ENCODE assay signal across 9 mouse cellular contexts in the genomic region with DNA sequence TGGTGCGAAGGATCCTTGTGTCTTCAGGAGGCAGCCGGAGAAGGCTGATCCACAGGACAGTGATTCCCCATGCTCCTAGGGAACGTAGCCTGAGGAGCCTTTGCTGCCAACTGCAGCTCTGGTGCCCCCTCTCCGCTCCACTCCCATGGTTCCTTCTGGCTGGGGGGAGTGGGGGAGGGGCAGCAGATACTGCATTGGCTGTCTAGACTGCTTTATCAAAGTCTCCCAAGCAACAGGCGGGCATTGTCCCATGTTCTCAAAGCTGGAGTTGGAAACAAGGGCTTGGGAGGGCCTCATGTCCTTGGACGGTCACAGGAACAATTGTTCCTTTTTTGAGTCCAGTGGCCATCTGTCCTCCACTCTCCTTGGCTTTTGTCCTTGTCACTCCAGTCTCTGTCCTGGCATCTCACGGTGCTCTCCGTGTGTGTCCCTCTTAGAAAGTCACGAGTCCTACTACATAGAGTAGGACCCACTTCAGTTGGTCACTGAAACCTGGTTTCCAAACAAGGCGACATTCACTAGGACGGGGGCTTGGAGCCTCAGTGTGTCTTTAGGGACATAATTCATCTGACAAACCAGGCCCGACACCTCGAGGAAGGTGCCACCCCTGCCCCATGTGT. TPM values are rescaled to one million over a fixed set of nuclear protein-coding genes. Genes with fewer than 3 reads are reported as not detected.
DNase-seq lines count a peak whose midpoint lies in the region; ATAC-seq and TF ChIP-seq lines count a peak whose summit lies in the region.
"Had no signal": no experiment of that assay in that cellular context is flagged by ENCODE, and none has a peak within 500 bp of the region (broad histone marks: within the 10 kb centered on the region; RNA-seq: fewer than 3 reads in every experiment).

No protein-coding gene starts in this region.

- peak overlapping the region; percentile 30; the same call in 1 of the 2 replicates for H3K27ac ChIP-seq in midbrain, embryonic 12.5 days (replicated peaks)
- no peak overlapping the region for H3K27ac ChIP-seq in midbrain, embryonic 13.5 days
- H3K27ac ChIP-seq in heart, embryonic 11.5 days (ENCODE audit: low read depth, low read length), result peak overlapping the region; percentile 95
- no peak overlapping the region for H3K27ac ChIP-seq in hindbrain, embryonic 14.5 days
- no peak overlapping the region for H3K27ac ChIP-seq in stomach, postnatal 0 days (replicated peaks)

- no peak overlapping the region for H3K9ac ChIP-seq in midbrain, embryonic 12.5 days (replicated peaks)
- no peak overlapping the region for H3K9ac ChIP-seq in midbrain, embryonic 13.5 days (replicated peaks)
- peak overlapping the region; percentile 18; the same call in 1 of the 2 replicates for H3K9ac ChIP-seq in heart, embryonic 11.5 days (ENCODE audit: low read depth, low read length)
- no peak overlapping the region for H3K9ac ChIP-seq in hindbrain, embryonic 14.5 days
- H3K9ac ChIP-seq in stomach, postnatal 0 days (ENCODE audit: low read length), result no peak overlapping the region

- H3K27me3 ChIP-seq in midbrain, embryonic 12.5 days, result no peaks in the 10 kb centered on the region
- H3K27me3 ChIP-seq in midbrain, embryonic 13.5 days, result no peaks in the 10 kb centered on the region
- no peaks in the 10 kb centered on the region for H3K27me3 ChIP-seq in heart, embryonic 11.5 days (ENCODE audit: control insufficient read depth, insufficient read depth, low read length)
- no peaks in the 10 kb centered on the region for H3K27me3 ChIP-seq in hindbrain, embryonic 14.5 days (ENCODE audit: control insufficient read depth, insufficient read depth, low read length)
- H3K27me3 ChIP-seq in stomach, postnatal 0 days (ENCODE audit: control insufficient read depth, insufficient read depth, low read length), result no peaks in the 10 kb centered on the region

- peak; percentile 38; the same call in 1 of the 2 replicates for ATAC-seq in midbrain, embryonic 12.5 days (ENCODE audit: low FRiP score, low read depth)
- ATAC-seq in midbrain, embryonic 13.5 days, result no peak
- ATAC-seq in heart, embryonic 11.5 days (replicated peaks; ENCODE audit: insufficient number of reproducible peaks, low FRiP score, low TSS enrichment), result peak; percentile 62
- ATAC-seq in hindbrain, embryonic 14.5 days (ENCODE audit: low FRiP score), result peak; percentile 51; the same call in 1 of the 2 replicates
- ATAC-seq in stomach, postnatal 0 days (ENCODE audit: low FRiP score, low TSS enrichment), result peak; percentile 64
- no peak for ATAC-seq in cerebellum, adult (ENCODE audit: insufficient number of reproducible peaks, low FRiP score, low TSS enrichment)
- ATAC-seq in erythroblast, adult 5-6 weeks (replicated peaks; ENCODE audit: low FRiP score, poor library complexity, severe bottlenecking), result no peak

- TF ChIP-seq EP300 in stomach, postnatal 0 days (optimal IDR thresholded peaks at IDR 0.05), result no peak

- WGBS in midbrain, embryonic 12.5 days, result 60% methylated on average over 13 of the region's 13 CpGs
- 55% methylated on average over 13 of the region's 13 CpGs for WGBS in midbrain, embryonic 13.5 days
- WGBS in heart, embryonic 11.5 days (ENCODE audit: insufficient replicate concordance), result 50% methylated on average over 13 of the region's 13 CpGs
- 35% methylated on average over 13 of the region's 13 CpGs for WGBS in hindbrain, embryonic 14.5 days
- WGBS in stomach, postnatal 0 days, result 70% methylated on average over 13 of the region's 13 CpGs

- DNase-seq in hindbrain, embryonic 14.5 days (ENCODE audit: low spot score), result peak; percentile 33
- peak; percentile 56 for DNase-seq in stomach, postnatal 0 days (ENCODE audit: low spot score)

- peaks cover 9% of the 10 kb centered on the region; the same call in 1 of the 2 replicates for H3K4me1 ChIP-seq in midbrain, embryonic 12.5 days
- peaks cover 8% of the 10 kb centered on the region for H3K4me1 ChIP-seq in midbrain, embryonic 13.5 days (replicated peaks)
- H3K4me1 ChIP-seq in heart, embryonic 11.5 days (ENCODE audit: control insufficient read depth, insufficient read depth, low read length), result peaks cover 22% of the 10 kb centered on the region
- H3K4me1 ChIP-seq in hindbrain, embryonic 14.5 days (replicated peaks; ENCODE audit: control insufficient read depth, insufficient read depth, low read length), result no peaks in the 10 kb centered on the region
- no peaks in the 10 kb centered on the region for H3K4me1 ChIP-seq in stomach, postnatal 0 days (replicated peaks; ENCODE audit: control insufficient read depth, insufficient read depth)

- no peak for TF ChIP-seq CTCF in stomach, postnatal 0 days (IDR thresholded peaks at IDR 0.05; ENCODE audit: low read depth)

- H3K4me3 ChIP-seq in midbrain, embryonic 12.5 days, result no peak overlapping the region
- no peak overlapping the region for H3K4me3 ChIP-seq in midbrain, embryonic 13.5 days (replicated peaks)
- H3K4me3 ChIP-seq in heart, embryonic 11.5 days (ENCODE audit: low read depth, low read length), result no peak overlapping the region
- H3K4me3 ChIP-seq in hindbrain, embryonic 14.5 days (replicated peaks; ENCODE audit: low read length), result no peak overlapping the region
- H3K4me3 ChIP-seq in stomach, postnatal 0 days (ENCODE audit: low read depth, low read length), result no peak overlapping the region

- H3K9me3 ChIP-seq in midbrain, embryonic 12.5 days, result no peaks in the 10 kb centered on the region
- no peaks in the 10 kb centered on the region for H3K9me3 ChIP-seq in midbrain, embryonic 13.5 days
- H3K9me3 ChIP-seq in heart, embryonic 11.5 days (replicated peaks; ENCODE audit: control insufficient read depth, low read length), result no peaks in the 10 kb centered on the region
- H3K9me3 ChIP-seq in hindbrain, embryonic 14.5 days (ENCODE audit: control insufficient read depth, low read length), result no peaks in the 10 kb centered on the region
- no peaks in the 10 kb centered on the region for H3K9me3 ChIP-seq in stomach, postnatal 0 days (ENCODE audit: control insufficient read depth, low read length)

- no peaks in the 10 kb centered on the region for H3K36me3 ChIP-seq in midbrain, embryonic 12.5 days
- no peaks in the 10 kb centered on the region for H3K36me3 ChIP-seq in midbrain, embryonic 13.5 days
- no peaks in the 10 kb centered on the region for H3K36me3 ChIP-seq in heart, embryonic 11.5 days (ENCODE audit: control insufficient read depth, insufficient read depth, low read length)
- no peaks in the 10 kb centered on the region for H3K36me3 ChIP-seq in hindbrain, embryonic 14.5 days (replicated peaks; ENCODE audit: control insufficient read depth, insufficient read depth)
- H3K36me3 ChIP-seq in stomach, postnatal 0 days (ENCODE audit: control insufficient read depth, insufficient read depth, low read length), result no peaks in the 10 kb centered on the region

- no peak overlapping the region for H3K4me2 ChIP-seq in midbrain, embryonic 12.5 days (replicated peaks)
- no peak overlapping the region for H3K4me2 ChIP-seq in midbrain, embryonic 13.5 days (replicated peaks)
- peak overlapping the region; percentile 7; the same call in 1 of the 2 replicates for H3K4me2 ChIP-seq in heart, embryonic 11.5 days
- H3K4me2 ChIP-seq in hindbrain, embryonic 14.5 days (replicated peaks), result no peak overlapping the region
- no peak overlapping the region for H3K4me2 ChIP-seq in stomach, postnatal 0 days (replicated peaks; ENCODE audit: low read depth)

RNA-seq across cellular contexts. Expression of a gene that starts 12.9 kb away (rescaled TPM):
- polyA plus RNA-seq in midbrain, embryonic 12.5 days (2016; fragmentation: Nextera tagmentation; extraction: Ambion mirVana), result not detected in 2 replicates
- polyA plus RNA-seq in midbrain, embryonic 13.5 days (2015; fragmentation: Nextera tagmentation; extraction: Ambion mirVana), result 0.12 TPM in 1 of 2 replicates, not detected in the other
- 64.5 TPM in 2 replicates for polyA plus RNA-seq in heart, embryonic 11.5 days (2014; fragmentation: Nextera tagmentation; extraction: Ambion mirVana)
- 0.23 TPM in 1 of 2 replicates, not detected in the other for polyA plus RNA-seq in hindbrain, embryonic 14.5 days (2014; fragmentation: Nextera tagmentation; extraction: Ambion mirVana)
- 20.3 and 20.8 TPM in 2 replicates for polyA plus RNA-seq in stomach, postnatal 0 days (2015; fragmentation: Nextera tagmentation; extraction: Ambion mirVana)
- not detected in 2 replicates for total RNA-seq in erythroblast, adult 5-6 weeks (2015; ENCODE audit: low replicate concordance)
- total RNA-seq in erythroblast, adult 5-6 weeks (2017; ENCODE audit: low replicate concordance), result 0.26 TPM in 1 of 2 replicates, not detected in the other
- polyA plus RNA-seq: cortical plate, adult 2 months had no signal

RNA-seq across cellular contexts. Expression of a gene that starts 25.2 kb away (rescaled TPM):
- not detected in 2 replicates for polyA plus RNA-seq in midbrain, embryonic 12.5 days (2016; fragmentation: Nextera tagmentation; extraction: Ambion mirVana)
- not detected in 2 replicates for polyA plus RNA-seq in midbrain, embryonic 13.5 days (2015; fragmentation: Nextera tagmentation; extraction: Ambion mirVana)
- polyA plus RNA-seq in heart, embryonic 11.5 days (2014; fragmentation: Nextera tagmentation; extraction: Ambion mirVana), result not detected in 2 replicates
- polyA plus RNA-seq in hindbrain, embryonic 14.5 days (2014; fragmentation: Nextera tagmentation; extraction: Ambion mirVana), result 0.17 and 0.20 TPM in 2 replicates
- polyA plus RNA-seq in stomach, postnatal 0 days (2015; fragmentation: Nextera tagmentation; extraction: Ambion mirVana), result not detected in 2 replicates
- total RNA-seq in erythroblast, adult 5-6 weeks (2015; ENCODE audit: low replicate concordance), result not detected in 2 replicates
- not detected in 2 replicates for total RNA-seq in erythroblast, adult 5-6 weeks (2017; ENCODE audit: low replicate concordance)
- polyA plus RNA-seq: cortical plate, adult 2 months; limb, embryonic 14.5 days had no signal

RNA-seq across cellular contexts. Expression of a gene that starts 45.3 kb away (rescaled TPM):
- polyA plus RNA-seq in midbrain, embryonic 12.5 days (2016; fragmentation: Nextera tagmentation; extraction: Ambion mirVana), result 126 and 127 TPM in 2 replicates
- 94.2 and 109 TPM in 2 replicates for polyA plus RNA-seq in midbrain, embryonic 13.5 days (2015; fragmentation: Nextera tagmentation; extraction: Ambion mirVana)
- polyA plus RNA-seq in heart, embryonic 11.5 days (2014; fragmentation: Nextera tagmentation; extraction: Ambion mirVana), result 117 and 119 TPM in 2 replicates
- 63.8 and 66.1 TPM in 2 replicates for polyA plus RNA-seq in hindbrain, embryonic 14.5 days (2014; fragmentation: Nextera tagmentation; extraction: Ambion mirVana)
- 119 and 122 TPM in 2 replicates for polyA plus RNA-seq in stomach, postnatal 0 days (2015; fragmentation: Nextera tagmentation; extraction: Ambion mirVana)
- total RNA-seq in erythroblast, adult 5-6 weeks (2015; ENCODE audit: low replicate concordance), result 15.3 and 15.4 TPM in 2 replicates
- total RNA-seq in erythroblast, adult 5-6 weeks (2017; ENCODE audit: low replicate concordance), result 26.5 and 32.6 TPM in 2 replicates

RNA-seq across cellular contexts. Expression of a gene that starts 54.2 kb away (rescaled TPM):
- polyA plus RNA-seq in midbrain, embryonic 12.5 days (2016; fragmentation: Nextera tagmentation; extraction: Ambion mirVana), result 0.38 and 2.7 TPM in 2 replicates
- 2.2 and 5.3 TPM in 2 replicates for polyA plus RNA-seq in midbrain, embryonic 13.5 days (2015; fragmentation: Nextera tagmentation; extraction: Ambion mirVana)
- polyA plus RNA-seq in heart, embryonic 11.5 days (2014; fragmentation: Nextera tagmentation; extraction: Ambion mirVana), result 1.8 and 1.9 TPM in 2 replicates
- 32.3 and 53.8 TPM in 2 replicates for polyA plus RNA-seq in hindbrain, embryonic 14.5 days (2014; fragmentation: Nextera tagmentation; extraction: Ambion mirVana)
- polyA plus RNA-seq in stomach, postnatal 0 days (2015; fragmentation: Nextera tagmentation; extraction: Ambion mirVana), result 29.8 and 37.9 TPM in 2 replicates
- total RNA-seq in erythroblast, adult 5-6 weeks (2015; ENCODE audit: low replicate concordance), result 0.63 TPM in 1 of 2 replicates, not detected in the other
- total RNA-seq in erythroblast, adult 5-6 weeks (2017; ENCODE audit: low replicate concordance), result not detected in 2 replicates

Comparison
In these comparisons a context has a peak if more than half of its experiments do, and no peak if none do; other contexts are left out.
1. ATAC-seq: peak in midbrain, embryonic 12.5 days (single experiment), heart, embryonic 11.5 days (single experiment), hindbrain, embryonic 14.5 days (single experiment) and stomach, postnatal 0 days (single experiment); none in midbrain, embryonic 13.5 days (single experiment), cerebellum, adult (single experiment) and erythroblast, adult 5-6 weeks (single experiment).
2. H3K27ac ChIP-seq: peak in midbrain, embryonic 12.5 days (single experiment) and heart, embryonic 11.5 days (single experiment); none in midbrain, embryonic 13.5 days (single experiment), hindbrain, embryonic 14.5 days (single experiment) and stomach, postnatal 0 days (single experiment).
3. RNA of a gene that starts 12.9 kb away (polyA plus RNA-seq): 64.5 TPM in heart, embryonic 11.5 days and 20.3 to 20.8 TPM in stomach, postnatal 0 days; 0.23 TPM in hindbrain, embryonic 14.5 days, 0.12 TPM in midbrain, embryonic 13.5 days and not detected in midbrain, embryonic 12.5 days; every median in the first group is over 10 times any median in the second.